Mouse (Mus musculus) megakaryocyte, embryonic 14.5 days (primary cell): ENCODE data around the gene Dennd1c.

Experiments used
- FLI1 ChIP-seq: IDR thresholded peaks from 2 replicates; pipeline ENCODE4 v1.6.1; 2012; ENCODE audit warnings: low read length, inconsistent platforms, mixed read lengths
- GATA1 ChIP-seq: IDR thresholded peaks from 3 replicates; pipeline ENCODE4 v1.6.1; 2012; ENCODE audit warnings: mixed read lengths, low read length, inconsistent platforms, borderline replicate concordance

DNA sequence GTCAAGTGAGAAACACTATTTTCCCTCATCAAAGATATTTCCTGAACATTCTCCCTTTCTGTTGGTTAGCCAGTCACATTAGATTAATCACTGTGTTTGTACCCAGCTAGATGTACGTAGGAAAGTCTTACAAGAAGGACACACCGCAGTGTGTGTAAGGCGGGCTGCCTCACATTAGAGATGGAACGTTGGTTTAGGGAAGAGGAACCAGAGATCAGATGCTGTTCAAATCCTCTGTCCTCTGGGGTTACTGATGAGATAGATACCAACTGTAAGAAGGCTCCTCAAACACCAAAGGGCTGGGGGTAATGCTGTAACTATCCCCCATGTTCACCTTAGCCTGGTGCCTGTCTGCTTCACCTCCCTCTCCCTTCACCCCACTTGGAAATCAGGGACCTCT is 46.5 kb upstream of the Dennd1c start:
- TF ChIP-seq GATA1 (no peak), FLI1 (no peak)
